Mouse (Mus musculus) stomach, postnatal 0 days (tissue): ENCODE results near the gene Spsb1.

Source experiments
- CTCF ChIP-seq: IDR thresholded peaks from 2 replicates; pipeline ENCODE4 v1.5.1; 2016; ENCODE audit warnings: antibody characterized with exemption, low read depth, mild to moderate bottlenecking, moderate library complexity
- EP300 ChIP-seq: optimal IDR thresholded peaks from 2 replicates; pipeline ENCODE3; 2016; ENCODE audit warnings: antibody characterized with exemption

- no peak for TF ChIP-seq EP300
- no peak for TF ChIP-seq CTCF
Observed at GRCm38 (mm10) chr4:149849035-149849434, 105.8 kb downstream of the Spsb1 start.
